ENCODE assay signal across 8 mouse cellular contexts in the genomic region with DNA sequence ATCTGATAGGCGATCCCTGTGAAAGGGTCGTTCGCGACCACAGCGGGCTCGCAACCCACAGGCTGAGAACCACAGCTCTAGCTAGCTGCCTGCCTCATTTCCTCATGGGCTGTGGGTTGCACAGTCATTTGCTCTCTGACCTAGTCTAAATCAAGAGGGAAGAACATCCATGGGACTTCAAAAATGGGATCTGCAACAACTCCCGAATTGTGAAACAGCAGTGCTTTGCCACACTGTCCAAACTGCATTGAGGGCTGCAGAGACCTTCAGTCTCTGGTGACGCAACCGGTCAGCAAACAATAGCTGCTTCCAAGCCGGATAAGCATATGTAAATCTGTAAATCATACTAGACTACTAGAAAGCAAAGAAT. TPM values are rescaled to one million over a fixed set of nuclear protein-coding genes. Genes with fewer than 3 reads are reported as not detected.
A peak's percentile ranks its signal among the peaks of the same experiment; 100 is the strongest.
DNase-seq lines count a peak whose midpoint lies in the region; ATAC-seq and TF ChIP-seq lines count a peak whose summit lies in the region.

No protein-coding gene starts in this region.

- H3K27ac ChIP-seq in heart, postnatal 0 days (ENCODE audit: low read depth) = peak overlapping the region; percentile 96
- peak overlapping the region; percentile 15 for H3K27ac ChIP-seq in liver, embryonic 16.5 days (ENCODE audit: low read length)
- no peak overlapping the region for H3K27ac ChIP-seq in neural tube, embryonic 12.5 days

- no peak for TF ChIP-seq EP300 in heart, postnatal 0 days (IDR thresholded peaks at IDR 0.05; ENCODE audit: low read depth)

- H3K9ac ChIP-seq in heart, postnatal 0 days (replicated peaks; ENCODE audit: low read depth, low read length) = peak overlapping the region; percentile 41
- H3K9ac ChIP-seq in liver, embryonic 16.5 days (ENCODE audit: low read depth, low read length) = no peak overlapping the region
- H3K9ac ChIP-seq in neural tube, embryonic 12.5 days = no peak overlapping the region

- no peaks in the 10 kb centered on the region for H3K27me3 ChIP-seq in heart, postnatal 0 days (ENCODE audit: control insufficient read depth, insufficient read depth, low read length)
- peaks cover 16% of the 10 kb centered on the region for H3K27me3 ChIP-seq in liver, embryonic 16.5 days (ENCODE audit: control insufficient read depth, insufficient read depth, low read depth, low read length)
- H3K27me3 ChIP-seq in neural tube, embryonic 12.5 days (replicated peaks) = peaks cover 32% of the 10 kb centered on the region

- H3K4me1 ChIP-seq in heart, postnatal 0 days (ENCODE audit: control insufficient read depth, insufficient read depth) = peaks cover 36% of the 10 kb centered on the region
- H3K4me1 ChIP-seq in liver, embryonic 16.5 days (ENCODE audit: control insufficient read depth, low read depth, low read length) = peaks cover 5% of the 10 kb centered on the region; the same call in 1 of the 2 replicates
- peaks cover 14% of the 10 kb centered on the region for H3K4me1 ChIP-seq in neural tube, embryonic 12.5 days

- DNase-seq in 416B (ENCODE audit: low read depth) = peak; percentile 69
- DNase-seq in embryo, embryonic 10 days (ENCODE audit: low spot score) = peak; percentile 59
- DNase-seq in heart, postnatal 0 days (ENCODE audit: low spot score) = peak; percentile 77
- DNase-seq in layer of hippocampus, adult 9-11 months = no peak
- DNase-seq in urinary bladder, adult 2 months (ENCODE audit: low spot score) = no peak

- no peak for TF ChIP-seq CTCF in heart, postnatal 0 days (IDR thresholded peaks at IDR 0.05; ENCODE audit: low read depth)

- H3K4me3 ChIP-seq in heart, postnatal 0 days (ENCODE audit: low read depth, low read length) = peak overlapping the region; percentile 19
- peak overlapping the region; percentile 20; the same call in 1 of the 2 replicates for H3K4me3 ChIP-seq in liver, embryonic 16.5 days (ENCODE audit: low read depth, low read length)
- no peak overlapping the region for H3K4me3 ChIP-seq in neural tube, embryonic 12.5 days

- no peaks in the 10 kb centered on the region for H3K36me3 ChIP-seq in heart, postnatal 0 days (replicated peaks; ENCODE audit: control insufficient read depth, insufficient read depth, low read length)
- H3K36me3 ChIP-seq in liver, embryonic 16.5 days (ENCODE audit: control insufficient read depth, insufficient read depth) = no peaks in the 10 kb centered on the region
- no peaks in the 10 kb centered on the region for H3K36me3 ChIP-seq in neural tube, embryonic 12.5 days

- no peaks in the 10 kb centered on the region for H3K9me3 ChIP-seq in heart, postnatal 0 days (replicated peaks; ENCODE audit: control insufficient read depth, low read length)
- H3K9me3 ChIP-seq in liver, embryonic 16.5 days (replicated peaks; ENCODE audit: control insufficient read depth, low read length) = no peaks in the 10 kb centered on the region
- no peaks in the 10 kb centered on the region for H3K9me3 ChIP-seq in neural tube, embryonic 12.5 days

- WGBS in heart, postnatal 0 days = 16% methylated on average over 10 of the region's 10 CpGs
- 3% methylated on average over 10 of the region's 10 CpGs for WGBS in liver, embryonic 16.5 days (ENCODE audit: insufficient replicate concordance)
- 17% methylated on average over 10 of the region's 10 CpGs for WGBS in neural tube, embryonic 12.5 days

- ATAC-seq in heart, postnatal 0 days (ENCODE audit: insufficient read depth, low read depth) = peak; percentile 31
- peak; percentile 83 for ATAC-seq in liver, embryonic 16.5 days (ENCODE audit: low read depth)
- ATAC-seq in neural tube, embryonic 12.5 days (ENCODE audit: low FRiP score, low read depth) = 0 out of 2 replicates have a peak, but pooled peaks have one; percentile 17
- ATAC-seq in frontal cortex, adult (ENCODE audit: low TSS enrichment) = no peak

- H3K4me2 ChIP-seq in heart, postnatal 0 days (ENCODE audit: low read depth, low read length) = peak overlapping the region; percentile 50
- peak overlapping the region; percentile 48 for H3K4me2 ChIP-seq in liver, embryonic 16.5 days (ENCODE audit: low read depth, low read length)
- H3K4me2 ChIP-seq in neural tube, embryonic 12.5 days (replicated peaks) = peak overlapping the region; percentile 38

RNA-seq across cellular contexts. Expression of gene Syde2, which starts 23.7 kb away (rescaled TPM):
- total RNA-seq in heart, postnatal 0 days (2014; rRNA removed; ENCODE audit: low replicate concordance) = 42.0 and 47.1 TPM in 2 replicates
- polyA plus RNA-seq in heart, postnatal 0 days (2015; fragmentation: Nextera tagmentation; extraction: Ambion mirVana) = 10.1 and 10.5 TPM in 2 replicates
- polyA plus RNA-seq in liver, embryonic 16.5 days (2015; fragmentation: Nextera tagmentation; extraction: Ambion mirVana) = 0.44 and 0.68 TPM in 2 replicates
- 0.76 and 0.84 TPM in 2 replicates for polyA plus RNA-seq in neural tube, embryonic 12.5 days (2016; fragmentation: Nextera tagmentation; extraction: Ambion mirVana)
- polyA plus RNA-seq in urinary bladder, adult 2 months (2012; rRNA removed) = 9.9 and 10.9 TPM in 2 replicates

RNA-seq across cellular contexts. Expression of gene 2410004B18Rik, which starts 26.2 kb away (rescaled TPM):
- total RNA-seq in heart, postnatal 0 days (2014; rRNA removed; ENCODE audit: low replicate concordance) = 9.1 and 12.3 TPM in 2 replicates
- polyA plus RNA-seq in heart, postnatal 0 days (2015; fragmentation: Nextera tagmentation; extraction: Ambion mirVana) = 35.9 and 37.6 TPM in 2 replicates
- polyA plus RNA-seq in liver, embryonic 16.5 days (2015; fragmentation: Nextera tagmentation; extraction: Ambion mirVana) = 10.4 and 11.1 TPM in 2 replicates
- polyA plus RNA-seq in neural tube, embryonic 12.5 days (2016; fragmentation: Nextera tagmentation; extraction: Ambion mirVana) = 64.7 and 68.2 TPM in 2 replicates
- polyA plus RNA-seq in urinary bladder, adult 2 months (2012; rRNA removed) = 18.9 and 23.1 TPM in 2 replicates

RNA-seq across cellular contexts. Expression of gene Bcl10, which starts 41.4 kb away (rescaled TPM):
- total RNA-seq in heart, postnatal 0 days (2014; rRNA removed; ENCODE audit: low replicate concordance) = 16.1 and 48.3 TPM in 2 replicates
- polyA plus RNA-seq in heart, postnatal 0 days (2015; fragmentation: Nextera tagmentation; extraction: Ambion mirVana) = 32.7 and 35.1 TPM in 2 replicates
- polyA plus RNA-seq in liver, embryonic 16.5 days (2015; fragmentation: Nextera tagmentation; extraction: Ambion mirVana) = 20.3 and 21.5 TPM in 2 replicates
- polyA plus RNA-seq in neural tube, embryonic 12.5 days (2016; fragmentation: Nextera tagmentation; extraction: Ambion mirVana) = 48.8 and 52.1 TPM in 2 replicates
- 24.3 and 25.7 TPM in 2 replicates for polyA plus RNA-seq in urinary bladder, adult 2 months (2012; rRNA removed)

Comparison
In these comparisons a context has a peak if more than half of its experiments do, and no peak if none do; other contexts are left out.
1. DNase-seq: peak in 416B (single experiment), embryo, embryonic 10 days (single experiment) and heart, postnatal 0 days (single experiment); none in layer of hippocampus, adult 9-11 months (single experiment) and urinary bladder, adult 2 months (single experiment).
2. Peak in every context shown above with its lines, with median percentiles within 50 percentile points of each other: H3K4me2 ChIP-seq.